Mouse (Mus musculus): ENCODE measurements around the gene Tsacc.
"Not testable (repeated sequence)": the region's sequence is repeated elsewhere in the genome, so short reads cannot be mapped to it uniquely, and the experiment has no call there.

The Tsacc gene

DNA sequence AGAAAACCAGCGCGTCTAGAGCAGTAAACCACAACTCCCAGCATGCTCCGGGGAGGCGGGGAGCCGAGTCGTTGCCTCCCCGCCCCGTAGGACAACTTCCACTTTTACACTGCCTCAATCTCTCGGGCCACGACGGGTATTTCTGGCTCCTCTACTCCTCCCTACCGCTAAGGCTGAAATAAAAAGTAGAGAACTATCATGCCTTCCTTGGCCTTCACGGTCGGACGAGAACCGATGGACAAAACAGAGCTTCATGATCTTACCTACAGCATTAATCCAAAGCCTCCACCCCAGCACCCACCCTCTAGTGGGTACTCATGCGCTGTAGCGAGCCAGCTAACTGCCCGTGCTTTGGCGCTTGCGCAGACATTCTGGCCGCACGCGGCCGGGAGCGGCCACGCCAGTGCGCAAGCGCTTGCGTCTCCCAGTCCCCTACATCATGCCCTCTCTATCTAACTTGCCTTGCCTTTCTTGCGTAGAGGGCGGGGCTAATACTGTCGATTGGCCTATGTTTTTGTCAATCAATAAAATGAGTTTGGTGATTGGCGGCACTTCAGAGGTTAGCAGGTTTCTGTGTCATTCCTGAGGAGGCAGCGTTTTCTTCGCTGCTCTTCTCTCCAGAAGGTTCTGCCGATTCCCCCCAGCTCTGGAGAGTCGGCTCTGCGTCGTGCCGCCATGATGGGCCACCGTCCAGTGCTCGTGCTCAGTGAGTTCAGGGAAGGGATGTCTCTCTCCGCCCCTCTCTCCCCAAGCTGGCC is at the start of gene Tsacc, which contains the start of gene Cct3:
TSS of gene Tsacc (minus strand) at position 439 of the 758 bp plus-strand sequence.
TSS of gene Cct3 (plus strand) at position 556 of the 758 bp plus-strand sequence.
- in situ Hi-C loops (cut with MboI, MseI) = no loop called here

DNA sequence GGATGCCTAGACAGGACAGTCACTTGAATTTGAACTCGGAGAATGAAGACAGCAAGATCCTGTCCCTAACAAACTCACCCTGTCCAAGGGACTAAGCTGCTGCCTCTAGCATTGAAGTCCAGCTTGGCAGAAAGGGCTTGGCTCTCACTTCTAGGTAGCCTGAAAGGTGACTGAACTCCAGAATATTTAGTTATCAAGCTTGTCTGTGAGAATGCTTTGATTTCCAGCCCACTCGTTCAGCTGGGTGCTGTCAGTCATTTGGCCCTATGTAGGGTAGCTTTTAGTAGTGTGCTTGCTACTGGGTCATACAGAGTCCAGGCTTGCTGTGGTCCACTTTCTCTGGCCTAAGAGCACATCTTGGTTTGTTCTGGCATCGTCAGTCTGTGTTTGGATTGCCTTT is 42.2 kb upstream of the Tsacc start:
- in situ Hi-C loops (cut with MboI, MseI) = no loop called here

DNA sequence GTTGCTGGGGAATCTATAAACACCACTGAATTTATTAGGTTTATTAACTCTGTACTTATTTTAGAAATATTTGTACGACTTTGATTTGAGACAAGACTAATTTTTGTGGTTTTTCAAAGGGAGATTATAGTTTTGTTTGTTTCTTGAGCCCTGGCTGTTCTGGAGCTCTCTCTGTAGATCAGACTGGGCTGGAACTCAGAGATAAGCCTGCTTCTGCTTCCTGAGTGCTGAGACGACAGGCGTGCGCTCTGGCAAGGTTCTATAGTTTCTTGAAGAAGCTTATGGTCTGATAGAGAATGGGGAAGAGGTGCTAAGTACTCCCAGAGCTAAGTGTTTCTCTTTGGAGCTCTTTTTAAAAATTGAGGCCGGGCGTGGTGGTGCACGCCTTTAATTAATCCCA is 41.5 kb upstream of the Tsacc start:
- in situ Hi-C loops (cut with MboI, MseI) = no loop called here

DNA sequence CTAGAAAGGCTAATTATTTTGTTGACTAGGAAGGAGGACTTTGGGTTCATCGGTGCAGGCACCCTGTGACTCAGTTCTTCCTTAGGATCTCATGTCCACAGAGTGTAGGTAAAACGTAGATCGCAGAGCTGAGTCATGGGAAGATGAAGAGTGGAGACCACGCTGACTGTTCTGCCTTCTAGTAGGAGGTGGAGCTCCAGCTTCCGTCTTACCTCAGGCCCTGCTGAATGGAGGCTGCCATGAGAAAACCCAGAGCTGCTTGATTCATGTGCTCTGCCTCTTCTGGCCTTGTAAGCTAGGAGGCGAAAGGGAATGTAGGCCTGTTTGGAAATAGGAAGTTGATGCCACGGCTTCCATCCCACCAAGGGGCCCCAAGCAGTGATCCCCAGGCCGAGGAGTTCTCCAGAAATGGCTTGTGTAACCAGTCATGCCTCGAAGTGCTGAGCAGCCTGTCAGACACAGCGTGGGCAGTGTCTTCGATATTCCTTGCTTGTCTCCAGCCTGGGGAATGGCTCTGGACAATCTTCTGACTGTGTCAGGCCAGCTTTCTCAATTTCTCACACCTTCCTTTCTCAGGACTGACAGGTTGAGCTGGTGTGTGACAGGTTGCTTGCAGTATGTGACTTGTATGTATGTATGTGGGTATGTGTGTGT is 40.7 kb upstream of the Tsacc start:
- in situ Hi-C loops (cut with MboI, MseI) = no loop called here

DNA sequence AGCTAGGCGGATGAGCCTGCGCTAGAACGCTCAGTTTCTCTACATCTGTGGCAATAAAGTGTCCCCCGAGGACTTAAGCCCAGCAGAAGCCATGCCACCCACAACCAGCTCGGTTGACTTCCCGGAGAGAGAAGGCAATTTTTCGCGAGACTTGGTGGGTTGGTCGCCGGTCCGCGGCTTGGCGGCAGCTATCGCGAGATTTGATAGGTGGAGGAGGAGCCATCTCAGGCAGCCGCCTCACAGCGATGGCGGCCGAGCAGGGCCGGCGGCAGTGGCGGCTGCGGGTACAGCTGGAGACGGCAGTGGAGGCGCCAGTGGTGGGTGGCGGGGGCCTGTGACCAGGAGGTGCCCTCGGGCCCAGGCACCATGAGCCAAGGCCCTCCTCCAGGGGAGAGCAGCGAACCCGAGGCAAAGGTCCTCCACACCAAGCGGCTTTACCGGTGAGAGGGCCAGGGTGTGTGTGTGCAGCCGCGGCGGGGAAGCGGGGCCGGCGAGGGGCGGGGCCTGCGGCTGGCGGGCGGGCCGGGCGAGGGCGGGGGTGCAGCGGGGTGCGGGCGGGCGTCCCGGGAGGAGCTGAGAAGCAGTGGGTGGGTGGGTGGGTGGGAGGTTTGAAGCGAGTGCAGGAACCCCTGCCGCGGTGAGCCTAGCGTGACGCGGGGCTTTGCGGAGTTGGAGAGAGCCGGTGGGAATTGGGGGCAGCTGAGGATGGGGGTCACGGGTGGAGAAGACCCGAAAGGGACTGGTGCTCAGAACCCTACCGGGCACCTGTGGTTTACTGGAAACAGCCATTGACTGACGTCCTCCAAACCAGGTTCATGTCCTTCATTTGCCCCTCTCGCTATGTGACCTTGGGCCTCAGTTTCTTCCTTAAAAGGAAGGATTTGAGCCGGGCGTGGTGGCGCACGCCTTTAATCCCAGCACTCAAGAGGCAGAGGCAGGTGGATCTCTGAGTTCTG is 39.5 kb upstream of the Tsacc start, which contains the start of the genes Tmem79 and Smg5:
TSS of gene Tmem79 (minus strand) at position 91 of the 956 bp plus-strand sequence.
TSS of gene Smg5 (plus strand) at position 203 of the 956 bp plus-strand sequence.
- in situ Hi-C loops (cut with MboI, MseI) = no loop called here

DNA sequence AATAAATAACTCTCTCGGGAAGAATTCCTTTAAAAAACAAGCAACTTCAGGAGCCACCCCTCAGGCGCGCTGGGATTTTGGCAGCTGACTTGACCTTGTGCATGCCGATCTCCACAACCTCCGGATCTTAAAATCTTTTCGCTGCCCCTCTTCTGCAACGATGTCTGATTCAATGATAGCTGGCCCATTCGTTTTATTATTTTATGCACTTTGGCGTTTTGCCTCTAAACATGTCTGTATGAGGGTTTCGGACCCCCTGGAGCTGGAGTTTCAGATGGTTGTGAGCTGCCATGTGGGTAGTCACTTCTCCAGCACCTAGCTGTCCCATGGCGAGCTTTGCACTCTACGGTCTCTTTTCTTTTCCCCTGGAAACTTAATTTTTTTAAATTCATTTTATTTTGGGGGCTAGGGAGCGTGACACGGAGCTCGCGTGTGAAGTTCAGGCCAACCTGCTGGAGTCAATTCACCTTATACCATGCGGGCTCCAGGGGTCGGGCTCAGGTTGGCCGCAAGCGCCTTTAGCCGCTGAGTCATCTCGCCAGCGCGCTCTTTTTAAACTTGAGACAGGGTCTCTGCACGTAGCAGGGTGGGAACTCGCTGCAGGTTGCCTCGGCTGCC is 38.7 kb upstream of the Tsacc start:
- in situ Hi-C loops (cut with MboI, MseI) = no loop called here

DNA sequence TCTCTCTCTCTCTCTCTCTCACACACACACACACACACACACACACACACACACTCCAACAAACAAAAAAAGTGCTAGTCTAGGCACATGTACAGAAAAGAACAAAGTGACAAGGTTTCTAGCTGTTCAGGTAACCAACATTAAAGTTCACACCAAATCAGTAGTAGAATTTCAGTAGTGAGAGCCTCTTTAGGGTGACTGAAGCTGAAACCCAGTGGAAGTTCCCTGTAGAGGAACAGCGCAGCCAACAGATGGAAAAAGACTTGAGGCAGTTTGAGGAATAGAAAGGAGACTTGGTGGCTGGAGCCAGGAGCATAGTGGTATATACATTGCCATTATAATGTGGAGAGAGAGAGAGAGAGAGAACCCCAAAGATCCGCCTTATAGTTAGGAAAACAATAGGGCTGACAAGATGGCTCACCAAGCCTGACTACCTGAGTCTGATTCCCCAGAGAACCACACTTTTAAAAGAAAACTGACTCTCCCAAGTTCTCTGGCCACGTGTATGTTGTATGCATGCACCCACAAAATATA is 38.2 kb upstream of the Tsacc start:
- in situ Hi-C loops (cut with MboI, MseI) = no loop called here

DNA sequence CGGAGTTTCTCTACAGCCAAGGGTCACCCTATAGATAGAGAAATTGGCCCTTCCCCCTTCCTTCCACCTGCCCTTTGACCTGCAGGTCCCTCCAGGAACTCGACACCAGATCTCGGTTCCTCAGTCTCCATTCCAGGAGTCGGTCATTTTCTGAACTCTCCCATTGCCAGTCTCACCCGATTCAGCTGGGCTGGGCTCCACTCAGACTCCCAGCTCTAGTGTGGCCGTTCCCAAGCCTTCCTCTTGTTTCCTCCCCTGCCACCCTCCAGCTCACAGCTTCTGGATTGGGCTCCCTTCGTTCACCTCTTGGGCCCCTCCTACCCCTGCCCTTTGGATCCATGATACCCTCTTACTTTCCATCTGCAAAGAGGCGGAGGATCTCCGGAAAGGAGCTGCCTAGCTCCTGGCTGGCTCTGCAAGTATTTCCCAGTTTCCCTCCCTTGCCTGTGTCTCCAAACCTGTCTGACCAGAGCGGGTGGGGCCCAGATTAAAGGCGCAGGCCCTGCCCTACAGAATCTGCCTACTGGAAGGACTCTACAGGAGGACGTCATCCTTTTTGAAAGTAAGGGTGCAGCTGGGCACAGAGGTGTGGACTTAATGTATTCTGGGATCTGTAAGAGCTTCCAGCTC is 37.3 kb upstream of the Tsacc start:
- in situ Hi-C loops (cut with MboI, MseI) = no loop called here

DNA sequence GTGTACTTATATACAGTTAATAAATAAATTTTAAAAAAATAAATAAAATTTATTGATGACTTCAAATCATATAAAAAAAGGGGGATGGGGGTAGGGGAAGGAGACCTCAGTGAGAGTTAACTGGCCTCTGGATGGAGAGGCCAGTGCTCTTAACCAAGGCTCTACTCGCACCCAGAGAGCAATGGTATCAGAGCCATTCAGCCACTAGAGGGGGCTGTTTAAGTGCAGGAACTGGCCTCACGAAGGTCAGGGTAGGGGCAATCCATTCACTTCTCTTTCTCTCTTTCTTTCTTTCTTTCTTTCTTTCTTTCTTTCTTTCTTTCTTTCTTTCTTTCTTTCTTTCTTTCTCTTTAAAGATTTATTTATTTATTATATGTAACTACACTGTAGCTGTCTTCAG is 34.5 kb upstream of the Tsacc start:
- in situ Hi-C loops (cut with MboI, MseI) = no loop called here

DNA sequence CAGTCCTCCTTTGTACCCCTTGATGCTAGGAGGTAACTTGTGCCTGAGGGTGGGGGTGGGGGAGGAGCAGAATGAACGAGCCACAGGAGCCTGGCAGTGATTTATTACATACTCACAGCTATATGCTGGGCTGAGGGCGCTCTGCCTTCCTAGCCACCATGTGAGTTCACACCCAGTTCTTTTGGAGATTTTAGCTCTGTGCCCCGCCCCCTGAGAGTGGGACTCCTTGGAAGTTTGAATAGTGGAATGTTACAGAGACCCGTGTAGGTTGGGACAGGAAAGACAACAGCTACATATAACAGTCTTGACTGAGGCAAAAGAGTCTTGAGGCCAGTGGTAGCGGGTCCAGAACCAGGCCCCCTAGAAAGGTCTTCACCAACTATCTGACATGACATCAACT is 32.2 kb upstream of the Tsacc start:
- in situ Hi-C loops (cut with MboI, MseI) = no loop called here

DNA sequence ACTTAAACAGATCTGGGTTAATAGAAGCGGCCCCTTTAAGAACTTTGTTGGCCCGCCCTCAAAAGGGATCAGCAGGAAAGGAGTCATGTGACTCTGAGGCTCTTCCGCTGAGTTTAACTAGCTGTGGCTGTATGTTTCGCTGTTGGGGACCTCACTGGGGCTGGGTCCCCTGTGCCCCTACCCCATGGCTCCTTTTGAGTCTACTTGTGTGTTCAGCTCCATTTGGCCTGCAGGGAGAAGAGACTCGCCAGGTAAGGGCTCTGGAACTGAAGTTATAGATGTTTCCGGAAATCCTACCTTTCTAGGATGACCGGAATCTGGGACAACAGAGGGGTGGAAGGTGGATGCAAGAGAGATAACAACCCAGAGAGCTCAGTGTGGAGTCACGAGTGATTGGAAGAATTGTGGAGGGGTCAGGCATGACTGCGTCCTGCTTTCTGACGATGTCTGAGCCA is 28.2 kb upstream of the Tsacc start, which contains the start of gene Glmp:
TSS of gene Glmp (plus strand) at position 73 of the 455 bp plus-strand sequence.
- in situ Hi-C loops (cut with MboI, MseI) = loop anchor here (25.0 kb wide), 3 partner anchors 562 to 1687 kb away; no protein-coding TSS in a partner anchor

DNA sequence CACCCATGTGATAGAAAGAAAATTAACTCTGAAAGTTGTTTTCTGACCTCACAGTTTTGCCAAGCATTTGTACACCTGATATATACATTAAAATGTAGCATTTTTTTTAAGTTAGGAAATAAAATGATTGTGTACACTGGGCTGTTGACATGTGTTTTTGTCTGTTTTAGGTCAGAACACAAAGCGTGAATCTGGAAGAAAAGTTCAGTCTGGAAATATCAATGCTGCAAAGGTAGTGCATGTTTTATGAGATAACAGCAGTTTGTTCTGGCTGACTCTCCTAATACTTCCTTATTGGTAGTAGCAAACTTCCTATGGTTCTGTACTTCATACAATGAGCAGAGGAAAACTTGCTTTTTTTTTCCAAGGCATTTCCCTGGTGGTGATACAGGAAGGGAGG is 2.4 kb upstream of the Tsacc start:
- in situ Hi-C loops (cut with MboI, MseI) = no loop called here

DNA sequence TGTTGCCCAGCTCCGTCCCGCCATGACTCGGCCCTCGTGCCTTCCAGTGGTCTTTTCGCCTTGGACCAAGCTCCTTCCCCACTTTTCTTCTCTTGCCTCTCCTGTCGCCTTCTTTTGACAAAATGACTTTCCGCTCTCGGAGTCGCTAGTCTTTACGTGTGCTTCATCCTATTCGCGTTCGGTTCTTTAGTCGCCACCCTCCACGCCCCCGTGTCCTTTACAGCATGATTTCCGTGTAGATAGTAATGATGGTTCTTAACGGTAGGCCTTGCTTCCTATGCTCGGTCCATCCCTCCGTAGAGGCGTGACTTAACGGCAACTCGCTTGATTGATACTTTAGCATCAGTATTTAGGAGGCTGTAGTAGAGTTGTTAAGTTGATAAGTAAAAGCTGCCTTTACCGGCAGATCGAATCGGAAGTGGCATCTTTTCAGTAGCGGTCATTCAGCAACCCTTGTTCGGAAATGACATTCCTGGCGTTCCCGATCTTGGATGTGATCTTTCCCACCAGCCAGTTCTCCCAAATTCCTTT is 587 bp upstream of the Tsacc start:
- in situ Hi-C loops (cut with MboI, MseI) = no loop called here

DNA sequence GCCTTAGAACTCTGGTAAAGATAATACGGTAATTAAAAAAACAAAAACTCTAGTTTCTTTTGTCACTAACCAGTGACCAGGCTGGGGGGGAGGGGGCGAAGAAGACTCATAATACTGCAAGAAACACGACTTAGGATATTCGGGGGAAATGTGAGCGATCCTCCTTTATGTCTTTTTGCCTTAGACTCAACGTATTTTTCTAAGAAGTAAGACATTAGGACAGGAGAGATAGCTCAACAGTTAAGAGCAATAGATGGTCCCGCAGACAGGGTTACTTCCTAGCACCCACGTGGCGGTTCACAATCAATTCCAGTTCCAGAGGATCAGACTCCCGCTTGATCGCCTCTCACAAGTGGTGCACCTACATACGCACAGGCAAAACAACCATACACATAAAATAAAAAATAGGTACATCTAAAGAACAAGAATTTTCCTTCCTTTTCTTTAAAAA is 664 bp downstream of the Tsacc start:
- in situ Hi-C loops (cut with MboI, MseI) = no loop called here

DNA sequence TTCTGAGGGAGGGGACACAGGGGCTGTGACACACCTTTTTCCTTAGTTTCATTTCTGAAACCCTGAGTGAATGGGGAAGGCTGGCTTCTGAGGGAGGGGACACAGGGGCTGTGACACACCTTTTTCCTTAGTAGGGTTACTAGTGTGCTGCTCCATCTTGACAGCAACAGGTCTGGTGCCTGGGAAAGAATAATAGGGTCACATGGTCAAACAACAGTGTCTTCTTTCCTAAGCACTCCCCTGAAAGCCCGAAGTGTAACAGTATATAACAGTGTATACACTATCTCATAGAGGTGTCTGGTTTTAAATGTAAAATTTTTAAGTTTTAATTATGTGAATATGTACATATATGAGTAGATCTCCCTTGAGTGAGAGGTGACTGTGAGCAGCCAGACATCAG is 1.5 kb downstream of the Tsacc start:
- in situ Hi-C loops (cut with MboI, MseI) = not testable (repeated sequence)

DNA sequence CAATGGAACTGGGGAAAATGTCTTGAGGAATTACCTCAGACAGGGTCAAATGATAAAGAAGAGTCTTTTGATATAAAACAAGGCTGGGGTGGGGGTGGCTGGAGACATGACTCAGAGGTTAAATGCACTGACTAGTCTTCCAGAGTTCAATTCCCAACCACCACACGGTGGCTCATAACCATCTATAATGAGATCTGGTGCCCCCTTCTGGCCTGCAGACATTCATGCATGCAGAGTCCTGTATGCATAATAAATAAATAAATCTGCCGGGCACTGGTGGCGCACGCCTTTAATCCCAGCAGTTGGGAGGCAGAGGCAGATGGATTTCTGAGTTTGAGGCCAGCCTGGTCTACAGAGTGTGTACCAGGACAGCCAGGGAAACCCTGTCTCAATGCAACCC is 4.8 kb downstream of the Tsacc start:
- in situ Hi-C loops (cut with MboI, MseI) = no loop called here

DNA sequence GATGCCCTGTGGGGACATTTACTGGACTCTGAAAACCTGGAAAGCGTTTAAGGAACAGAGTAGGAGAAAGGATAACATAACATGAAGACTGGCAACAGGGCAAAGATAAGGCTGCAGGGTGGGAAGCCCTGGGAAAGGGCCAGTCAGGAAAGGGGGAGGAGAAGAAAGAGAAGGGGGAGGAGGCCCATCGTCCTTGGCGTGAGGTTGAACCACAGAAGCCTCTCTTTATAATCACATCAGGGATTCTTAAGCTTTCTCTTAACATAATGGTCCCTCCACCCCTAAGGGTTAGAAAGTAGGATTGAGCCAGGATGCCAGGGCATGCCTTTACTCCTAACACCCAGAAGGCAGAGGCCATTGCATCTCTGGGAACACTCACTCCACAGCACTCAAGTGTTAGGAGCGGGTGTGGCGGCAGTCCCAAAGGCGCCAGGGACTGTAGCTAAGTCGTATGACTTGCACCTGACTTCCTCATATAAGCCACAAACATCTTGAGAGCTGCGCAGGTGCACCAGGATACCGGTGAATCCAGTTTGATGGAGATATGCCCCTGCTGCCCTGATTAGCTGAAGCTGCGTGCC is 8.6 kb downstream of the Tsacc start:
- in situ Hi-C loops (cut with MboI, MseI) = not testable (repeated sequence)

DNA sequence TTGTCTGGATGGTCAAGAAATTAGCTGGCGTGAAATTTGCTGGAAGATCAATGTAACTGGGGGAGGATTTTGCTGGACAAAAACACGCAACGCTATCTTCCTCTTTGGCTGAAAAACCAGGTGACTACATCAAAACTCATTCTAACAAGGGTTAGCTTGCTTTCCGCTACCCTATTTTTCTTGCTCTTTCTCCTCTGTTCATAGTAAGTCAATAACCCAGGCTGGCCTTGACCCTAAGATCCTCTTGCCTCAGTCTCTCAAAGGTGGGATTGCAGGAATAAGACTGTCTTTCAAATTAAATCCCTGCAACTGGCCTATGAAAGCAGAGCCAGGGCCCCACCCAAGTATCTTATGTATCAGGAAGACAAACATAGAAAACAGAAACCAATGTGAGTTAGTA is 9.7 kb downstream of the Tsacc start, which contains the start of gene Gm38392:
TSS of gene Gm38392 (minus strand) at position 101 of the 400 bp plus-strand sequence.
- in situ Hi-C loops (cut with MboI, MseI) = no loop called here

DNA sequence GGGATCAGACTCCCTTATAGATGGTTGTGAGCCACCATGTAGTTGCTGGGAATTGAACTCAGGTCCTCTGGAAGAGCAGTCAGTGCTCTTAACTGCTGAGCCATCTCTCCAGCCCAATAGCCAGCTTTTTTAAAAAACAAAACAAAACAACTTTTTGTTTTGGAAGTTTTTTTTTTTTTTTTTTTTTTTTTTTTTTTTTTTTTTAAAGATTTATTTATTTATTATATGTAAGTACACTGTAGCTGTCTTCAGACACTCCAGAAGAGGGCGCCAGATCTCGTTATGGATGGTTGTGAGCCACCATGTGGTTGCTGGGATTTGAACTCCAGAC is 11.3 kb downstream of the Tsacc start:
- in situ Hi-C loops (cut with MboI, MseI) = not testable (repeated sequence)
